Mouse (Mus musculus): Measurements from ENCODE around the gene Abhd16a. TPM values are rescaled to one million over a fixed set of nuclear protein-coding genes. Genes with fewer than 3 reads are reported as not detected.

Abhd16a gene
- polyA plus RNA-seq, 1 experiment from 2014 or later, result 56.7 TPM

DNA sequence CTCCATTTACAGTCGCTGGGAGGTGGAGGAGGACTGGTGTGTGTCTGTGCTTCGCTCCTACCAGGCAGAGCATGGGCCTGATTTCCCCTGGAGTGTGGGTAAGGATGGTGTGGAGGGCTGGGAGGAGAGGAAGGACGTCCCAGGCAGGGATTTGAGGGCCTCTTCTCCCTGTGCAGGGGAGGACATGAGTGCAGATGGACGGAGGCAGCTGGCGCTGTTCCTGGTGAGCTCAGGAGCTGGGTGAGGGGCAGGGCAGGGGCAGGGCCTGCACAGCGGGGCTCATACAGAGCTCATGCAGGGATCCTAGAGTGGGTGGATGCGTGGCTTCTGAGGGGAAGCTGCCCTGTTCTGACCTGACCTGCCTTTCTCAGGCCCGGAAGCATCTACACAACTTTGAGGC lies 13.2 kb downstream of the Abhd16a start:
- 80% methylated on average over 8 of the region's 8 CpGs for WGBS
- no peaks in the 10 kb centered on the region for H3K27me3 ChIP-seq (ENCODE audit: low read depth, poor library complexity, severe bottlenecking)
- H3K9me3 ChIP-seq (replicated peaks), result no peaks in the 10 kb centered on the region
- peaks cover 68% of the 10 kb centered on the region for H3K36me3 ChIP-seq
- H3K4me3 ChIP-seq, result no peak overlapping the region
- H3K27ac ChIP-seq (replicated peaks), result no peak overlapping the region
- no peak for DNase-seq (ENCODE audit: low spot score)
- peaks cover 12% of the 10 kb centered on the region for H3K4me1 ChIP-seq

DNA sequence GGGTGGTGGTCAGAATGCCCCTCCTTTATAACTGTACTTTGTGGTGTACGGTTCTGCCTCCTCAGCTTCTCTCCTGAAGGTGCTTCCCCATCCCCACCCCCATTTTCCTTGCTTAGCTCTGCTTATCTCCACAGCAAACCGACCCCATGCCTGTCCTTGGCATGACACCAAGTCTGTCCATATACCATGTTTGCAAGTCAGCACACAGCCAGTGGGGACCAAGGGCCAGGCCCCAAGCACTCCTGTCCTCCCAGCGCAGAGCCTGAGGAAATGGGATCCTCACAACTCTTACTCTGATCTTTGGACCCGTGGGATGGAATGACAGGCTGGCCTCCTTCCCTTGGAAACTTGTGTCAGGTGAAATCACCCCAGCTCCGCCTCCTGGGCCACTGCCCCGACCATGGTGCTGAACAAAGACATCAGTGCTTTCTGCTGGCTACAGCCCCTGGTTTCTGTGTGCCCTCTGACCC lies 14.2 kb downstream of the Abhd16a start:
- H3K27ac ChIP-seq (replicated peaks), result no peak overlapping the region
- no peak for DNase-seq (ENCODE audit: low spot score)
- no peak overlapping the region for H3K4me3 ChIP-seq
- WGBS, result 71% methylated on average over 6 of the region's 6 CpGs
- no peaks in the 10 kb centered on the region for H3K9me3 ChIP-seq (replicated peaks)
- H3K4me1 ChIP-seq, result peaks cover 12% of the 10 kb centered on the region
- peaks cover 60% of the 10 kb centered on the region for H3K36me3 ChIP-seq
- H3K27me3 ChIP-seq (ENCODE audit: low read depth, poor library complexity, severe bottlenecking), result no peaks in the 10 kb centered on the region

DNA sequence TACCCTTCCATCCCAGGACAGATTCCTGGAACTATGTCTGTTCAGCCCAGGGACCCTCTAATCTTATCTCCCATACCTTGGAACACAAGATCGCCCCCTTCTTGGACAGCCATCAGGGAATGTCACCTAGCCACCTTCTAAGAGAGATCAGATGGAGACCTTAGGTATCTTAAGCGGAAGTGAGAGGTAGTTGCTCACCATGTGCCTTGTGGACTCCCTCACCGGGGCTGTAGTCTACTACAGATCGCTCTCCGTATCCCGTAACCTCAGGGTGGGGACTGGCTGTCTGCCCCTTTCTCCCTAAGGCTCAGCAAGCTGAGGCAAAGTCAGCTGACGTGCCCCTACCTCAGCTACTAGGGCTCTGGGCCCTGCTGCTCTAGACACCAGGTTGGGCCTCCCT lies 15.0 kb downstream of the Abhd16a start:
- Histone ChIP-seq H3K4me3 (no peak overlapping the region), H3K27me3 (ENCODE audit: low read depth, poor library complexity, severe bottlenecking) (no peaks in the 10 kb centered on the region), H3K4me1 (peaks cover 12% of the 10 kb centered on the region), H3K27ac (replicated peaks) (no peak overlapping the region), H3K9me3 (replicated peaks) (no peaks in the 10 kb centered on the region), H3K36me3 (peaks cover 51% of the 10 kb centered on the region)
- DNase-seq (ENCODE audit: low spot score), result no peak
- 93% methylated on average over 7 of the region's 7 CpGs for WGBS

DNA sequence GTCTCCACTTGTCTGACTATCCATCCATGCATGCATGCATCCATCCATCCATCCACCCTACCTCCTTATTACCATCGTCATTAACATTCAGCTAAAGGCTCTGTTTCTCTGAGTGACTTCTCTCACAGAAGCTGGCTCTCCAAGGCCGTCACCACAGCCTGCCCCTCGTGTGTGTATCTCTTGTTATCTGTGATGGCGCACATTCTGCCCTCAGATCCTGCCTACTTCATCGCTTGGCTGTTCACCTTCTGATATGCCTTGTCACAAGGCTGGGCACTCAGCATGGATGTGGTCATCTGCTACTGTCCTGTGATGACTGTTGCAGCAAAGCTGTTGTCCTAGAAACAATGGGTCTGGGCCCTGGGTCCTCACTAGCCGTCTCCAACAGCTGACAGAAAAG lies 15.7 kb downstream of the Abhd16a start:
- no peaks in the 10 kb centered on the region for H3K9me3 ChIP-seq (replicated peaks)
- peaks cover 45% of the 10 kb centered on the region for H3K36me3 ChIP-seq

DNA sequence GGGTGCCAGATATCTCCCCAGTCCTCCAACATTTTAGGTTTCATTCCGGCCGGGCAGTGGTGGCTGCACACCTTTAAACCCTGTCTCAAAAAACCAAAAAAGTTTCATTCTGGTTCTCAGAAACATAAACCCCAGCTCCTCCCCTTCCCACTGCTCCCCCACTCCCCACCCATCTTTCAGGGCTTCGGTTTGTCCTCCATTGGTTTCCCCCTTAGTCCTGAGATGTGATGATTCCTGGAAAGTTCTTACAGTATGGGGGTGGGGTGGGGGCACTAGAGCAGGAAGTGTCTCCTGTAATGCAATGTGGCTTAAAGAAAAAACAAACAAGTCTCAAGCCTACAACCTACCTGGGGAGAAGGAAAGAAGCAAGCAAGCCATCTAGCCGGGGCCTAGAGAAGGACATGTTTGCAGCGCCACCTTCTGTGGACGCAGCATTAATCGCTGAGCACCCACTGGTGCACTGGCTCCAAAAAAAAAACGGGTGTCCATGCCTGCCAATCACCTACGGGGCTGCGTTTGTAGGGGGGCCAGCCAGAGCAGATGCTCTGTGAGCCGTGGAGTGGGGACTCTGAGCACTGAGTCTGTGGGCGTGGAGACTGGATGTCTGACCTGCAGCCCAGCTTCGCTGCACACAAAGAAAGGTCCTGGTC lies 16.8 kb downstream of the Abhd16a start:
- Histone ChIP-seq H3K27me3 (ENCODE audit: low read depth, poor library complexity, severe bottlenecking) (no peaks in the 10 kb centered on the region), H3K4me1 (peaks cover 12% of the 10 kb centered on the region), H3K36me3 (peaks cover 33% of the 10 kb centered on the region), H3K4me3 (peak overlapping the region; percentile 38), H3K27ac (replicated peaks) (peak overlapping the region; percentile 84), H3K9me3 (replicated peaks) (no peaks in the 10 kb centered on the region)
- peak; percentile 47 for DNase-seq (ENCODE audit: low spot score)
- WGBS, result 24% methylated on average over 13 of the region's 13 CpGs

More for the DNA sequence above, 15.7 kb downstream of the Abhd16a start:
- Histone ChIP-seq H3K4me3 (no peak overlapping the region), H3K4me1 (peaks cover 12% of the 10 kb centered on the region), H3K27ac (replicated peaks) (no peak overlapping the region), H3K27me3 (ENCODE audit: low read depth, poor library complexity, severe bottlenecking) (no peaks in the 10 kb centered on the region)
- WGBS, result 79% methylated on average over 6 of the region's 6 CpGs
- DNase-seq (ENCODE audit: low spot score), result no peak

DNA sequence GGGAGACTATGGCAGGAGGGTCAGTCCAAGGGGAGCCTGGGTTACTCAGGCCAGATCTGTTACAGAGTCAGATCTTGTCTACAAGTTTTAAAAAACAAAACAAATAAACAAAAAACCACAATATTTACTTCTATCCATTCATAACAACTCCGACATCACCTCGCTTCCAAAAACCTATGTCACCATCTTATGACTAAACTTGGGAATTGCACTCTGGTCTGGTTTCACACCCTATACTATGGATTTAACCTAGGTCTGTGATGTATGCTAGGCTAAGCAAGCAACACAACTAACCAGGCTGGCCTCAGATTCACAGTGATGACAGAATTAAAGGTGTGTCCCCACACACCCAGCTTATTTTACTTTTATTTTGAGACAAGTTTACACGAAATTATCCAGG lies 17.5 kb downstream of the Abhd16a start:
- Histone ChIP-seq H3K9me3 (replicated peaks) (no peaks in the 10 kb centered on the region), H3K27ac (replicated peaks) (peak overlapping the region; percentile 84)
- DNase-seq (ENCODE audit: low spot score), result no peak

DNA sequence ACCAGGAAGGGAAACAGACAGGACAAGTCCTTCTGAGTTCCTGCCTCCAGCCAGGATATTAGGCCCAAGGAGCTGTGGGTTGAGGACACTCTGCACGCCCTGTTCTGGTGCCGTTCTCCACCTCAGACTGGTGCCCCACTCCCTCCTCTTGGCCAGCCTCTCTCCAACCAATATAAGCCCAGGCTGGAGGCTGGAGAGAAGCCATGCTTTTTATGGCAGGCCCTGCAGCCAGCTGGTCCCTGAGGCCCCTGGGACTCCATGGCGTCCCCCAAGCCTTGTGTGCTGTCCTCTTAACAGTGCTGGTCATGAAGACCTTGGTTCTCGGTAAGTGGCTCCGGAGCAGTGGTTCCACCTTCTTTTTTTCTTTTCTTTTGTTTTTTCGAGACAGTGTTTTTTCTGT lies 19.0 kb downstream of the Abhd16a start, which contains the start of gene Ly6g5c:
TSS of gene Ly6g5c (plus strand) at position 183 of the 400 bp plus-strand sequence.
- Histone ChIP-seq H3K9me3 (replicated peaks) (no peaks in the 10 kb centered on the region), H3K36me3 (peaks cover 11% of the 10 kb centered on the region), H3K27ac (replicated peaks) (no peak within 1 kb of the TSS), H3K4me1 (peaks cover 12% of the 10 kb centered on the region), H3K4me3 (no peak within 1 kb of the TSS), H3K27me3 (ENCODE audit: low read depth, poor library complexity, severe bottlenecking) (no peaks in the 10 kb centered on the region)
- DNase-seq (ENCODE audit: low spot score), result no peak
- 91% methylated on average over 6 of the region's 6 CpGs for WGBS

More for the DNA sequence above, 17.5 kb downstream of the Abhd16a start:
- Histone ChIP-seq H3K27me3 (ENCODE audit: low read depth, poor library complexity, severe bottlenecking) (no peaks in the 10 kb centered on the region), H3K4me3 (peak overlapping the region; percentile 38; the same call in 1 of the 2 replicates), H3K4me1 (peaks cover 12% of the 10 kb centered on the region), H3K36me3 (peaks cover 27% of the 10 kb centered on the region)
- WGBS, result 68% methylated on average over 3 of the region's 3 CpGs

DNA sequence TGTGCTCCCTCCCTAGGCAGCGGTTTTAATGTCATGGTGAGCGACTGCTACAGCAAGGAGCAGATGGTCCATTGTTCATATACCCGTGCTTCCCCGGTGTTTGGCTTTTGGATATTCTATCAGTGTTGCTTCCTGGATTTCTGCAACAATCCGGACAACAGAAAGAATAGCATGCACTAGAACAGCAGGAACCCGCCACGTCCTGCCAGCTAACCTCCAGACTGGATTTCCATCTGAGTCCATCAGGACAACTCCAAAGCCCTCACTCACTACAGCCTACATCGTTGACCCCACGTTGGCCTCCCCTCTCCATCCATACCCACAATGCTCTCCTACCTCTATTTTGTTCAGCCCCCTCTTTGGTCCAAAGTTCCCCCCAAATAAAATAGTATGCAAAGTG lies 22.7 kb downstream of the Abhd16a start:
- WGBS, result 78% methylated on average over 9 of the region's 9 CpGs
- DNase-seq (ENCODE audit: low spot score), result no peak
- peaks cover 30% of the 10 kb centered on the region for H3K36me3 ChIP-seq
- H3K9me3 ChIP-seq (replicated peaks), result no peaks in the 10 kb centered on the region
- H3K4me3 ChIP-seq, result no peak overlapping the region
- H3K27ac ChIP-seq (replicated peaks), result no peak overlapping the region
- H3K4me1 ChIP-seq, result no peaks in the 10 kb centered on the region; the same call in 1 of the 2 replicates
- no peaks in the 10 kb centered on the region for H3K27me3 ChIP-seq (ENCODE audit: low read depth, poor library complexity, severe bottlenecking)

DNA sequence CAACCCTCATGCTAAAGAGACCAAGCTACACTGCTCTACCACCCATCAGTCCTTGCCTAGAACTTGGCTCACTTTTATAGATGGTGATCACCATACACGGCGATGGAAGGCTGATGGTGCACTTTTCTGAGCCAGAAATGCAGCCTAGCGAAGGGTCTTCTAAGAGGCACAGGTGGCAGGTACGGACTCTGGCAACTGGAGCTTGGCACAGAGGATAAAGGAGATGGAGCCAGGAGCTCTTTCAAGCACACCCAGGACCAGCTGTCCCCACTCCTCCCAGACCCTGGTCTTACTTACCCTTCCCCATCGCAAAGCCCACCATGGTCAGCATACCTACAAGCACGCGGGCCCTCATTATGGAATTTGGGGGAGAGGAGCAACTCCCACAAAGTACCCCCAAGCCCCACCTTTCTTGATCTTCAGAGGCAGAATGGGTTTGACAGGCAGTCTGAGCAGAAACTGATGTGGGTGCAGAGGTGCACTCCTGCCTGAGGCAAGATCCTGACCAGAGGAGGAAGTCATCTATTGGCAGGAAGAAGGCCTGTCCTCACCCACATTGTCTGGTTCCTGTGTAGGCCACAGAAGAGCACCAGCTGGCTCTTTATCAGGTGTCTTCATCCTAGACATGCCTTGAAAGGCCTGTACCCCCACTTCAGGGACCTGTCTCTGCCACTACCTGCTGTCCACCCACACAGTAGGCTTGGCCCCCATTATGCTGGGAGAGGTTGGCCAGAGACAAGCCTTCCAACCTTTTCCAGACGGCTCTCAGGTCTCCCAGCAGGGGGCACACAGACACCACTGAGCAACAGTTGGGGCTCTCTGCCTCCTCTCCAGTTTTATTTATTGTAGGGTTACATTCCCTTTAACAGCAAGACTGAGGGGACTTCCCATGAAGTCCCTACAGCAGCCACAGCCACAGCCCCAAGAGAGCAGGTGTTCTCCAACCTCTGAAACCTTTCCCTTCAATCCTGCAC lies 26.3 kb downstream of the Abhd16a start, which contains the start of gene Ly6g5b:
TSS of gene Ly6g5b (minus strand) at position 383 of the 974 bp plus-strand sequence.
- H3K4me1 ChIP-seq, result peaks cover 8% of the 10 kb centered on the region
- no peaks in the 10 kb centered on the region for H3K9me3 ChIP-seq (replicated peaks)
- no peak for DNase-seq (ENCODE audit: low spot score)
- no peak within 1 kb of the TSS for H3K4me3 ChIP-seq
- no peak within 1 kb of the TSS for H3K27ac ChIP-seq (replicated peaks)
- WGBS, result 86% methylated on average over 8 of the region's 8 CpGs
- peaks cover 59% of the 10 kb centered on the region for H3K36me3 ChIP-seq
- H3K27me3 ChIP-seq (ENCODE audit: low read depth, poor library complexity, severe bottlenecking), result no peaks in the 10 kb centered on the region

DNA sequence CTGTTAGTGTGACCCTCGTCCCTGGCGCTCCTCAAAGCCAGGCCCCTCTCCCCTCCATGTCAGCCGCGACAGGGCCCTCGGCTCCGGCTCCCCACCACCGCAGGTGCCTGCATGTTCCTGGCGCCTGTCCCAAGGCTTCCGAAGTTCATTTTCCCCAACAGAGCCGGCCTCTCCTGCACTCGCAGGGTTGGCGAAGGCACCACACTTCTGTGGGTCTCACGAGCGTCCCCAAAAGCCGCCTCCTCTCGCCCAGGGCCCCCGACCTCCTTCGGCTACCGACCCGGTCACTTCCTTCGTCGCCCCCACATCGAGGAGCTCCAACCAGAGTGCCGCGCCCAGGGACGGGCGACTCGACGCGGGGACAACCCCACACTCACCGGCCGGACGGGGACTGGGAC lies 31.7 kb downstream of the Abhd16a start:
- Histone ChIP-seq H3K4me3 (peak overlapping the region; percentile 94), H3K9me3 (replicated peaks) (no peaks in the 10 kb centered on the region), H3K27ac (replicated peaks) (peak overlapping the region; percentile 92), H3K4me1 (peaks cover 31% of the 10 kb centered on the region), H3K36me3 (peaks cover 62% of the 10 kb centered on the region), H3K27me3 (ENCODE audit: low read depth, poor library complexity, severe bottlenecking) (no peaks in the 10 kb centered on the region)
- DNase-seq (ENCODE audit: low spot score), result no peak
- WGBS, result under 1% methylated on average over 33 of the region's 33 CpGs

DNA sequence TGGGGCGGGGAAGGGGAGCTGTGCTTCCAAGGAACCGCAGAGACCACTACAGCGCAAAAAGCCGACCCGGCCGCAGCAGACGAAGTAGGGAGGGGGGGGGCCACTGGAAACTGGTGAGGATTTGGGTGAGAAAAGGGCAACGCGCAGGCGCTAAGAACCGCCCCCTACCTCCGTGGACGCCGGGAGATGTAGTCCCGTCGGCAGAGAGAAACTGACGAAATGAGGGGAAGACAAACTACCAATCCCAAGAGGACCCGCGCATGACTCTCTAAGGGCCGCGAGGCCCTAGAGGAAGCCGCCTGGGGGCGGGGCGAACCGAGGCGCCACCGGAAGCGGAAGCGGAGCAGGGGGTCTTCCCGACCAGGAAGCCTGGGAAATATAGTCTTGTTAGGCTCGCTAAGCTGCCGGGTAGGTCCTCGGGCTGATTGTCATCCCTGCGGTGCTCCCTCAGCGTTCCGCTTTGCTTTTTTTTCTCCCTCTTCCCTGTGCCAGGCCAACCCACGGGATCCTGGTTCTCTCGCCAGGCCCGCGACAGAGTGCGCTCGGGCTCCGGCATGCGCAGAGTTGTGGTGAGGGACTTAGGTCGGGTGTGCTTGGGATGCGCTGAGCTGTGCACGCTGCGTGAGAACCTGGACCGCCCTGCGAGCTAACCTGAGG lies 32.2 kb downstream of the Abhd16a start, which contains the start of gene Gpank1:
TSS of gene Gpank1 (plus strand) at position 313 of the 657 bp plus-strand sequence.
- Histone ChIP-seq H3K27me3 (ENCODE audit: low read depth, poor library complexity, severe bottlenecking) (no peaks in the 10 kb centered on the region), H3K36me3 (peaks cover 57% of the 10 kb centered on the region), H3K4me3 (peak within 1 kb of the TSS; percentile 94), H3K9me3 (replicated peaks) (no peaks in the 10 kb centered on the region), H3K4me1 (peaks cover 36% of the 10 kb centered on the region), H3K27ac (replicated peaks) (peak within 1 kb of the TSS; percentile 92)
- WGBS, result under 1% methylated on average over 50 of the region's 50 CpGs
- DNase-seq (ENCODE audit: low spot score), result peak; percentile 99

DNA sequence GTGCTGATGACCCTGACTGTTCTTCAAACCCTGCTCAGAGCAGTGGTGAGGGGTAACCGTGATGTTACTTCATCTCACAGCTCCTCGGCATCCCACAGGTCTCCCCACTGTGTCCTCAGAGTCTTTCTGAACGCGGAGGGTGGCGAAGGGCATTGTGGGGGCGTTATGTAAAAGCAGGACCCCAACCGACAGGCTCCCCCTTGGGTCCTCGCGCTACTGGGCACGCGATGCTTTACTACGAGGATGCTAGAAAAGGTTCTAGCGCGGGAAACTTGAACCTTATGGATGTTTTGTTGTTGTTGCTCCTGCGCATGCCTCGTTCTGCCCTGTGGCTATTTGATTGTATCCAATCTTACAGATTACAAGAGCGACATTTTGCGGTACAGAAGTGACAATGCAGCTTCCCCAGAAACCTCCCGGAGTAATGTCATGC lies 32.8 kb downstream of the Abhd16a start, which contains the start of gene Csnk2b:
TSS of gene Csnk2b (minus strand) at position 183 of the 433 bp plus-strand sequence.
- H3K27me3 ChIP-seq (ENCODE audit: low read depth, poor library complexity, severe bottlenecking), result no peaks in the 10 kb centered on the region
- DNase-seq (ENCODE audit: low spot score), result peak; percentile 68
- H3K27ac ChIP-seq (replicated peaks), result peak within 1 kb of the TSS; percentile 92
- under 1% methylated on average over 19 of the region's 19 CpGs for WGBS
- peaks cover 42% of the 10 kb centered on the region for H3K4me1 ChIP-seq
- peak within 1 kb of the TSS; percentile 94 for H3K4me3 ChIP-seq
- no peaks in the 10 kb centered on the region for H3K9me3 ChIP-seq (replicated peaks)
- H3K36me3 ChIP-seq, result peaks cover 53% of the 10 kb centered on the region

All from midbrain, embryonic 10.5 days (tissue).